Mouse (Mus musculus) thymus, postnatal 0 days (tissue): ENCODE results near the gene 3425401B19Rik. TPM values are rescaled to one million over a fixed set of nuclear protein-coding genes. Genes with fewer than 3 reads are reported as not detected.

ENCODE experiments used
- DNase-seq: peaks from one replicate; pipeline ENCODE4 v3.0.0-alpha.2; 2015; ENCODE audit warnings: low spot score
- polyA plus RNA-seq: library from polyadenylated mRNA; unstranded; fragments of >200 nt; fragmentation: Nextera tagmentation; extraction: Ambion mirVana; gene quantifications from 2 replicates; pipeline ENCODE4 v1.2.1, GENCODE M21; 2015

The 3425401B19Rik gene
- polyA plus RNA-seq, 1 experiment from 2014 or later = not detected

- DNase-seq = no peak
Measured at GRCm38 (mm10) chr14:32663099-32663498, 22.0 kb downstream of the 3425401B19Rik start.

DNA sequence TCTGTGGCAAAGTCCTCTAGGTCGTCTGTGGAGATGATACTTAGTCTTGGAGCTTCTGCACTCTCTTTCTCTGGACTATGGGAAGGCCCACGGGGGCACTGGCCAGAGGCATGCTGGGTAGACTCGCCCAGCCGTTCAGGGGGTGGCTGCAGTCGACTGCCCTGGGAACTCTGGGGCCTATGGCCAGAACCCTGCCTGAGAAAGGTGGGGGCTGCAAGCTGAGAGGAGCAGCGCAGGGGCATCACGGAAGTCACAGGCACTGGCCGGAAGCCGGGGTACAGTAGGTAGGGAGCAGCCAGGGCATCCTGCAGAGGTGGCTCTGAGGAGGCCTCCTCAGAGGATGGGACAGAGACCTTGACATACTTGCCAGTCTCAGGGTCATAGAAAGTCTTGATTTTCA is 25.3 kb downstream of the 3425401B19Rik start:
- no peak for DNase-seq

GRCm38 (mm10) chr14:32638485-32638884 is 46.6 kb downstream of the 3425401B19Rik start:
- DNase-seq = no peak

DNA sequence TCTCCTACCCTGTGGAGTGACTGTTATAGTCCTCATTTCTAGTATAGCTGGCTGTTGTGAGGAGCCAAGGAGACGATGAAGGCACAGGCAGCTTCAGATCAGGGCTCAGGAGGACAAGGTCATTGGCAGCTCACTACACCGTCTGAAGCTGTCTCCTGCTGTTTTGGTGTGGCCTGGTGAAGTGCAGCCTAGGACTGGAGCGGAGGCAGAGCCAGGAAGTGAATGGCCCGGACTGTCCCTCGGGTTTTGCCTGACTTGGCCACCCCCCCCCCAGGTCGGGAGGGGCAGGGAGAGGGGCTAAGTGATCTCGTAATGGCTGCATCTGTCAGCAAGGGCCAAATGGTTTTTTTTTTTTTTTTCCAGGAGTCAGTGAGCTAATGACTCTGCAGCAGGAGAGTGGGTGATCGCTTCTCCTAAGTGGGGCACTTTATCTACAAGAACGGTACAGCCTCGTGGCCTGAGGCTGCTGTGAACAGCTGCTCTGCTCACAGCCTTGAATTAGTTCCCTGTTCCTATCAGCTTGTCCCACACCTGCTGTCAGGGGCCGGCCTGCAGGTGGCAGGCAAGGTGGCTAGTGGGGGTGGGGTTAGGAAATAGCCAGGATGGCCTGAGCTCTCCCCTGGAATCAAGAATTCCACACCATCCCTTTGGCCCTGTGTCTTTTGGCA is 50.9 kb downstream of the 3425401B19Rik start:
- no peak for DNase-seq

GRCm38 (mm10) chr14:32632908-32633600 is 52.0 kb downstream of the 3425401B19Rik start:
- no peak for DNase-seq

DNA sequence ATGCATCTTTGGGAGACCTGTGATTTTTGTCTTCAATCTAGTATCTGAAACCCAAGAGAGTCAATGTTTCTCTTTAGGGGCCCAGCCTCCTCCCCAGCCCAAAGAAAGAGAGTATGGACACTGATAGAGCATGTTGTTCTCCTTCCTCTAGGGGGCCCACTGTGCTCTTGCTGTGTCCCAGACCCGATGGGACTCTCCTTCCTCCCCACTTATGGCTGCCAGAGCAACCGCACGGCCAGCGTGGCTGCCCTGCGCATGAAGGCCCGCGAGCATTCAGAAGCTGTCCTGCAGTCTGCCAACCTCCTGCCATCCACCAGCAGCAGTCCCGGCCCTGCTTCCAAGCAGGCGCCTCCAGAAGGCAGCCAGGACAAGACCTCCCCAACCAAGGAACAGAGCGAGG is 56.5 kb downstream of the 3425401B19Rik start:
- no peak for DNase-seq

DNA sequence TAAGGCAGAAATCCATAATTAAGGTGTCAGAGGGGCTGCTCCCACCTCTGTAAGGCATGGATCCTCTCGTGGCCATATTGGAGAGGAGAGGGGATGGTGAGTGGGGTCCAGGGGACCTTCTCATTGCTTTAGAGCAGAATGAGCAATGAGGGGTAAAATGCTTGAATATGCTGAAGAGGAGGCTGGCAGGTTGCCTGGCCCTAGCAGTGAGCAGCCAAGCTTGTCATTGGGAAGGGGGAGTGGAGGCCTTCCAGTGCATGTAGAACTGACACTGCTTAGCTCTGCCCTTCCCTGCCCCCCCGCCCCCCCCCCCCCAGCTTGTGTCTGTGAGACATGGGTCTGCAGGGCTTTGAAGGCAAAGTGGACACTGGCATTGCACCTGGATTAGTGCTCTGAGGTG is 57.8 kb downstream of the 3425401B19Rik start:
- DNase-seq = no peak

DNA sequence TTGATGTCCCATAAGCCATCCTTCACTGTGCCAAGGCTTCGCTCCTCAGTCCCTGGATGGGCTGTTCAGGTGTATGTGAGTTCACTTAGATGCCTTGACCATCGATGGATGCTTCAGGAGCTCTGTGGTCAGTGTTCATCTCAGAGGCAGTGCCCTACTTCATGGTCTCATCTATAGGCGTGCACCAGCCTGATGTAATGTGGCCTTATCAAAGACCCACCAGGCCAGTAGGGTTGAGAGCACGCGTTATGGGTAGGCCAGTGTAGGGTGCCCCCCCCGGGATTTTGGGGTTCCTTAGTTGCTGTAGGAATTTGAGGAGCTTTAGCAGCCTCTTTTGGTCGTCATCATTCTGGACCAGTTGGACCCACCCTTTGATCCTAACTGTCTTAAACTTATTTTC is 60.3 kb downstream of the 3425401B19Rik start:
- no peak for DNase-seq

DNA sequence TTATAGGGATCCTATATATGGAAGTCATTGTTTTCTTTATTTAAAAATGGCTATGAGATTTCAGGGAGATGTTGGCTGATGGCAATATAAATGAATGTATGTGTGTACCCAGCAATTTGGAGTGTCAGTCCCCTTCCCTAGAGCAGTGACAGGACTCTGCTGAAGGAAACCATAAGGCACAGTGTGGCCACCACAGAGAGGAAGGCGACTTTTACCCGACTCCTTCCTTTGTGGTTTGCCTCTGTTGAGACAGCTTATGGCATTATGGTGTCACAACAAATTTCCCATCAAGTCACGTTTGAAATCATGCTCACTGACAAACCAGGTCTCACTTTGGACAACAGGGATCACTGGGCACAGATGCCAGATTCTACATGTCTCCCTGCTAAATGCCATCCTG is 60.8 kb downstream of the 3425401B19Rik start:
- DNase-seq = no peak

DNA sequence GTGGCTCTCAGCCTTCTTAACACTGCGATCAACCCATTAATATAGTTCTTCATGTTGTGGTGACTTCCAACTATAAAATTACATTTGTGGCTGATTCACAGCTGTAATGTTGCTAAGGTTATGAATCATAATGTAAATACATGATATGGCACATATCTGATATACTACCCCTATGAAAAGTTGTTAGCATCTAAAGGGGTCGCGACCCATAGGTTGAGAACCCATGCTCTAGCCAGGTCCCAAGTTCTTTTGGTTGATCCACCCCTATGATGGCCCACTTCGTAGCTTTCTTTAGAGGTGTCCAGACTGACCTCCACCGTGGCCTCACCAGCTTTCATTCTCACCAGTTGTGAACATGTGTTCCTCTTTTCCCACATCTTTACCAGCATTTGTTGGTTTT is 67.8 kb downstream of the 3425401B19Rik start:
- no peak for DNase-seq

DNA sequence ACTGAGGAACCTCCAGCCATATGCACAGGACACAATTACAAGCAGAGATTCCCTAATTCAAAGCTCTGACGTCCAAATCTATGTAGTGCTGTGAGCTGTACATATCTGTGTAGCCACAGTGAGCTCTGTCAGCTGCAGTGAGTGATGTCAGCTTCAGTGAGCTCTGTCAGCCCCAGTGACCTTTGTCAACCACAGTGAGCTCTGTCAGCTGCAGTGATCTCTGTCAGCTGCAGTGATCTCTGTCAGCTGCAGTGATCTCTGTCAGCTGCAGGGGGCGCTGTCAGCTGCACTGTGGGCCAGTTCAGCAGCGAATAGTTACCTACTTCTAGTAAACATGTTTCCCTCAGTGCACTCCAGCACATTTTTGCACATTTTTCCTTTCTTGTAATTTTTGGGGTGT is 75.7 kb downstream of the 3425401B19Rik start:
- no peak for DNase-seq

Other genes starting within 250 kb of the 3425401B19Rik start
- gene Slc18a3, start 220.4 kb downstream of the 3425401B19Rik start, polyA plus RNA-seq = 0.05 TPM in 1 of 2 replicates, not detected in the other
- 0.05 TPM in 1 of 2 replicates, not detected in the other for gene Chat, start 219.3 kb downstream of the 3425401B19Rik start, polyA plus RNA-seq
- gene Ercc6, start 171.8 kb downstream of the 3425401B19Rik start, polyA plus RNA-seq = 14.9 and 15.9 TPM in 2 replicates
- gene Prrxl1, start 85.9 kb downstream of the 3425401B19Rik start, polyA plus RNA-seq = 0.08 TPM in 1 of 2 replicates, not detected in the other
- 0.63 and 1.0 TPM in 2 replicates for gene Tmem273, start 100.7 kb upstream of the 3425401B19Rik start, polyA plus RNA-seq
- not detected in 2 replicates for gene Fam170b, start 148.7 kb upstream of the 3425401B19Rik start, polyA plus RNA-seq
- 3.7 and 4.0 TPM in 2 replicates for gene Vstm4, start 171.5 kb upstream of the 3425401B19Rik start, polyA plus RNA-seq